Mouse (Mus musculus) G1E (cell line): Measurements from ENCODE around the gene Crygb. TPM values are rescaled to one million over a fixed set of nuclear protein-coding genes. Genes with fewer than 3 reads are reported as not detected.
A peak's percentile ranks its signal among the peaks of the same experiment; 100 is the strongest.

Experiments used
- ATAC-seq: 2 replicates; pipeline ENCODE4 v1.8.0; 2016; ENCODE audit warnings: mild to moderate bottlenecking; ENCODE audit not compliant: insufficient number of reproducible peaks, poor library complexity, low FRiP score, severe bottlenecking; ENCODE audit errors: extremely low read depth
- DNase-seq: peaks from one replicate; pipeline ENCODE4 v3.0.0; 2012; ENCODE audit warnings: low spot score
- H3K27me3 ChIP-seq: 2 replicates; pipeline ENCODE4 v1.6.1; 2012; ENCODE audit warnings: mild to moderate bottlenecking, low read length, inconsistent platforms; ENCODE audit not compliant: insufficient read depth
- H3K36me3 ChIP-seq: replicated peaks from 2 replicates; pipeline ENCODE3; 2012; ENCODE audit warnings: mild to moderate bottlenecking, inconsistent platforms
- H3K4me1 ChIP-seq: 2 replicates; pipeline ENCODE4 v1.6.1; 2012; ENCODE audit warnings: low read depth, low read length, inconsistent platforms, mixed read lengths; ENCODE audit not compliant: insufficient read depth
- H3K4me3 ChIP-seq: 2 replicates; pipeline ENCODE4 v1.5.1; 2012; ENCODE audit warnings: low read depth, mild to moderate bottlenecking, inconsistent platforms, low read length, moderate library complexity, mixed read lengths
- H3K9me3 ChIP-seq: replicated peaks from 2 replicates; pipeline ENCODE4 v1.6.1; 2012; ENCODE audit warnings: inconsistent platforms
- CTCF ChIP-seq: IDR thresholded peaks from 2 replicates; pipeline ENCODE4 v1.5.1; 2012; ENCODE audit warnings: low read depth, low read length, inconsistent platforms, mixed read lengths
- GATA1 ChIP-seq: IDR thresholded peaks from 2 replicates; pipeline ENCODE4 v1.6.1; 2012; ENCODE audit warnings: borderline replicate concordance, low read length, inconsistent platforms, mixed read lengths
- GATA2 ChIP-seq: IDR thresholded peaks from 2 replicates; pipeline ENCODE4 v1.6.1; 2012; ENCODE audit warnings: low read depth, low read length, inconsistent platforms, borderline replicate concordance
- POLR2AphosphoS5 ChIP-seq: IDR thresholded peaks from 2 replicates; pipeline ENCODE4 v1.6.1; 2012; ENCODE audit warnings: low read depth, low read length, inconsistent platforms; ENCODE audit not compliant: insufficient replicate concordance
- TAL1 ChIP-seq: conservative IDR thresholded peaks from 2 replicates; pipeline ENCODE4 v1.6.1; 2012; ENCODE audit warnings: low read depth, low read length, inconsistent platforms, mixed read lengths
- polyA plus RNA-seq: library from polyadenylated mRNA; stranded (reverse); fragments of >175 nt; gene quantifications from 2 replicates; pipeline ENCODE4 v1.2.3, GENCODE M21; 2012
- total RNA-seq, 2 experiments: library from RNA; stranded (forward) in 1 of 2; stranded (reverse) in 1 of 2; fragments of 200-1000 nt in 1 of 2; fragments of >200 nt in 1 of 2; fragmentation: Nextera tagmentation in 1 of 2; gene quantifications; 2 replicates each; pipeline ENCODE4 v1.2.3; 2014 to 2017

Gene Crygb
- total and polyA plus RNA-seq, 3 experiments, result not detected

GRCm38 (mm10) chr1:65048781-65049180, 33.3 kb downstream of the Crygb start:
- ATAC-seq (no peak), DNase-seq (no peak)
- no peak for TF ChIP-seq POLR2AphosphoS5
- TF ChIP-seq GATA2, result no peak
- TF ChIP-seq TAL1, result no peak
- TF ChIP-seq GATA1, result no peak
- no peak for TF ChIP-seq CTCF

GRCm38 (mm10) chr1:65046401-65047109, 35.5 kb downstream of the Crygb start:
- H3K36me3 ChIP-seq, result no peaks in the 10 kb centered on the region
- no peak overlapping the region for H3K4me3 ChIP-seq
- peaks cover 7% of the 10 kb centered on the region for H3K27me3 ChIP-seq
- no peaks in the 10 kb centered on the region for H3K9me3 ChIP-seq
- H3K4me1 ChIP-seq, result no peaks in the 10 kb centered on the region; the same call in 1 of the 2 replicates
- DNase-seq (peak; percentile 34), ATAC-seq (no peak)
- TF ChIP-seq GATA2 (no peak), CTCF (0 out of 2 replicates have a peak, but pooled peaks have one; percentile 45)

More at GRCm38 (mm10) chr1:65048781-65049180, 33.3 kb downstream of the Crygb start:
- no peaks in the 10 kb centered on the region for H3K9me3 ChIP-seq
- H3K4me1 ChIP-seq, result no peaks in the 10 kb centered on the region; the same call in 1 of the 2 replicates
- H3K36me3 ChIP-seq, result no peaks in the 10 kb centered on the region
- peaks cover 12% of the 10 kb centered on the region for H3K27me3 ChIP-seq
- H3K4me3 ChIP-seq, result no peak overlapping the region

GRCm38 (mm10) chr1:65043433-65043832, 38.7 kb downstream of the Crygb start:
- ATAC-seq, result no peak
- H3K36me3 ChIP-seq, result no peaks in the 10 kb centered on the region
- DNase-seq, result no peak

GRCm38 (mm10) chr1:65041837-65042236, 40.3 kb downstream of the Crygb start:
- TF ChIP-seq GATA1 (no peak), CTCF (no peak), GATA2 (no peak), POLR2AphosphoS5 (no peak), TAL1 (no peak)
- ATAC-seq (no peak), DNase-seq (no peak)
- Histone ChIP-seq H3K36me3 (no peaks in the 10 kb centered on the region), H3K27me3 (peaks cover 8% of the 10 kb centered on the region; the same call in 1 of the 2 replicates), H3K9me3 (no peaks in the 10 kb centered on the region), H3K4me1 (no peaks in the 10 kb centered on the region; the same call in 1 of the 2 replicates), H3K4me3 (no peak overlapping the region)

More at GRCm38 (mm10) chr1:65043433-65043832, 38.7 kb downstream of the Crygb start:
- Histone ChIP-seq H3K4me1 (no peaks in the 10 kb centered on the region; the same call in 1 of the 2 replicates), H3K9me3 (no peaks in the 10 kb centered on the region), H3K27me3 (peaks cover 10% of the 10 kb centered on the region; the same call in 1 of the 2 replicates), H3K4me3 (no peak overlapping the region)
- no peak for TF ChIP-seq GATA1
- no peak for TF ChIP-seq POLR2AphosphoS5
- no peak for TF ChIP-seq TAL1
- TF ChIP-seq GATA2, result no peak
- no peak for TF ChIP-seq CTCF

GRCm38 (mm10) chr1:65040806-65041205, 41.3 kb downstream of the Crygb start:
- DNase-seq, result no peak
- peaks cover 8% of the 10 kb centered on the region; the same call in 1 of the 2 replicates for H3K27me3 ChIP-seq
- no peaks in the 10 kb centered on the region for H3K9me3 ChIP-seq
- H3K4me3 ChIP-seq, result no peak overlapping the region
- no peak for ATAC-seq
- no peaks in the 10 kb centered on the region for H3K36me3 ChIP-seq
- H3K4me1 ChIP-seq, result no peaks in the 10 kb centered on the region
- TF ChIP-seq GATA1, result no peak
- TF ChIP-seq CTCF, result no peak
- no peak for TF ChIP-seq POLR2AphosphoS5
- no peak for TF ChIP-seq TAL1
- TF ChIP-seq GATA2, result no peak

- H3K4me3 ChIP-seq, result no peak overlapping the region
- no peaks in the 10 kb centered on the region for H3K36me3 ChIP-seq
- DNase-seq (no peak), ATAC-seq (no peak)
- no peak for TF ChIP-seq POLR2AphosphoS5
- H3K27me3 ChIP-seq, result peaks cover 8% of the 10 kb centered on the region; the same call in 1 of the 2 replicates
- H3K9me3 ChIP-seq, result no peaks in the 10 kb centered on the region
- H3K4me1 ChIP-seq, result no peaks in the 10 kb centered on the region
Observed at GRCm38 (mm10) chr1:65039679-65040078, 42.4 kb downstream of the Crygb start.
